28 mouse cellular contexts compared by ENCODE assay signal in genomic region chr19:38400851-38401250, GRCm38 (mm10). TPM values are rescaled to one million over a fixed set of nuclear protein-coding genes. Genes with fewer than 3 reads are reported as not detected.
DNase-seq lines count a peak whose midpoint lies in the region; ATAC-seq lines count a peak whose summit lies in the region.
"Had no signal": no experiment of that assay in that cellular context is flagged by ENCODE, and none has a peak within 500 bp of the region (broad histone marks: within the 10 kb centered on the region; RNA-seq: fewer than 3 reads in every experiment).

No protein-coding gene starts in this region.

- H3K4me3 ChIP-seq in liver, embryonic 11.5 days (ENCODE audit: low read depth, low read length): no peak overlapping the region
- no peak overlapping the region for H3K4me3 ChIP-seq in liver, embryonic 12.5 days
- H3K4me3 ChIP-seq in hindbrain, embryonic 13.5 days: no peak overlapping the region
- H3K4me3 ChIP-seq: embryonic facial prominence, embryonic 10.5 days; forebrain, embryonic 12.5 days; heart, adult 2 months; kidney, embryonic 15.5 days; left cerebral cortex, adult 2 months; limb, embryonic 15.5 days; neural tube, embryonic 12.5 days had no signal

- DNase-seq in liver: peak; percentile 29
- no peak for DNase-seq in liver, embryonic 11.5 days (ENCODE audit: low spot score)
- DNase-seq in c-Kit-positive CD71-positive TER-119-positive erythroid progenitor cells, embryonic 14.5 days (ENCODE audit: low spot score): peak; percentile 39
- no peak for DNase-seq in layer of hippocampus, postnatal 25 days (ENCODE audit: extremely low spot score in 1 of 2, low spot score in 1 of 2)
- DNase-seq: adrenal gland, adult 2 months; cerebellum, adult 11-12 months; cerebellum, postnatal 10 days; gastrocnemius, postnatal 25 days; heart, adult 2 months; heart, postnatal 36 days; kidney, postnatal 36 days; midbrain, embryonic 14.5 days; right cerebral cortex, postnatal 14 days; spleen, adult 18-20 months had no signal

- H3K9me3 ChIP-seq in liver, embryonic 11.5 days (ENCODE audit: control insufficient read depth, low read length): no peaks in the 10 kb centered on the region
- H3K9me3 ChIP-seq in liver, embryonic 12.5 days (replicated peaks): no peaks in the 10 kb centered on the region
- H3K9me3 ChIP-seq in hindbrain, embryonic 13.5 days: no peaks in the 10 kb centered on the region
- H3K9me3 ChIP-seq: embryonic facial prominence, embryonic 10.5 days; forebrain, embryonic 12.5 days; G1E; kidney, embryonic 15.5 days; limb, embryonic 15.5 days; neural tube, embryonic 12.5 days had no signal

- peaks cover 4% of the 10 kb centered on the region; the same call in 1 of the 2 replicates for H3K4me1 ChIP-seq in liver, embryonic 11.5 days (replicated peaks; ENCODE audit: control insufficient read depth, insufficient read depth, low read length)
- H3K4me1 ChIP-seq in liver, embryonic 12.5 days: peaks cover 40% of the 10 kb centered on the region
- peaks cover 6% of the 10 kb centered on the region; the same call in 1 of the 2 replicates for H3K4me1 ChIP-seq in hindbrain, embryonic 13.5 days (replicated peaks)
- H3K4me1 ChIP-seq: neural tube, embryonic 12.5 days had no signal

- ATAC-seq in liver, embryonic 11.5 days (replicated peaks; ENCODE audit: low FRiP score): no peak; the same call in 1 of the 2 replicates
- ATAC-seq in liver, embryonic 12.5 days: peak; percentile 66
- peak; percentile 67 for ATAC-seq in megakaryocyte-erythroid progenitor cell, adult 5-6 weeks (replicated peaks; ENCODE audit: low FRiP score, low TSS enrichment, poor library complexity, severe bottlenecking)
- no peak for ATAC-seq in hindbrain, embryonic 13.5 days (ENCODE audit: low FRiP score)
- ATAC-seq: lung, postnatal 0 days; Patski had no signal

- H3K27me3 ChIP-seq in liver, embryonic 11.5 days (replicated peaks; ENCODE audit: control insufficient read depth, insufficient read depth, low read length): no peaks in the 10 kb centered on the region
- H3K27me3 ChIP-seq in liver, embryonic 12.5 days (replicated peaks): no peaks in the 10 kb centered on the region
- H3K27me3 ChIP-seq in hindbrain, embryonic 13.5 days: no peaks in the 10 kb centered on the region
- H3K27me3 ChIP-seq: CH12.LX; forebrain, embryonic 12.5 days; kidney, embryonic 15.5 days; limb, embryonic 15.5 days; neural tube, embryonic 12.5 days; Patski had no signal

- H3K9ac ChIP-seq in liver, embryonic 11.5 days (ENCODE audit: low read depth, low read length): no peak overlapping the region
- H3K9ac ChIP-seq in liver, embryonic 12.5 days: no peak overlapping the region
- no peak overlapping the region for H3K9ac ChIP-seq in hindbrain, embryonic 13.5 days
- H3K9ac ChIP-seq: forebrain, embryonic 12.5 days; hindbrain, embryonic 14.5 days; kidney, embryonic 15.5 days; limb, embryonic 15.5 days; neural tube, embryonic 12.5 days had no signal

- H3K27ac ChIP-seq in liver, embryonic 11.5 days (ENCODE audit: low read depth, low read length): no peak overlapping the region
- no peak overlapping the region for H3K27ac ChIP-seq in liver, embryonic 12.5 days
- H3K27ac ChIP-seq in hindbrain, embryonic 13.5 days: no peak overlapping the region
- H3K27ac ChIP-seq: embryonic facial prominence, embryonic 10.5 days; forebrain, embryonic 12.5 days; heart, adult 2 months; hindbrain, embryonic 14.5 days; kidney, embryonic 15.5 days; left cerebral cortex, adult 2 months; limb, embryonic 15.5 days; neural tube, embryonic 12.5 days had no signal

- peaks cover 3% of the 10 kb centered on the region; the same call in 1 of the 2 replicates for H3K36me3 ChIP-seq in liver, embryonic 11.5 days (ENCODE audit: control insufficient read depth, insufficient read depth, low read length)
- peaks cover 20% of the 10 kb centered on the region for H3K36me3 ChIP-seq in liver, embryonic 12.5 days
- peaks cover 3% of the 10 kb centered on the region; the same call in 1 of the 2 replicates for H3K36me3 ChIP-seq in hindbrain, embryonic 13.5 days
- H3K36me3 ChIP-seq: limb, embryonic 15.5 days; neural tube, embryonic 12.5 days had no signal

- H3K4me2 ChIP-seq in liver, embryonic 11.5 days: no peak overlapping the region
- H3K4me2 ChIP-seq in liver, embryonic 12.5 days: peak overlapping the region; percentile 27; the same call in 1 of the 2 replicates
- H3K4me2 ChIP-seq in hindbrain, embryonic 13.5 days: no peak overlapping the region
- H3K4me2 ChIP-seq: forebrain, embryonic 12.5 days; hindbrain, embryonic 14.5 days; kidney, embryonic 15.5 days; limb, embryonic 15.5 days; neural tube, embryonic 12.5 days had no signal

- 70% methylated on average over 2 of the region's 2 CpGs for WGBS in liver, embryonic 11.5 days
- WGBS in liver, embryonic 12.5 days (ENCODE audit: insufficient replicate concordance): 65% methylated on average over 2 of the region's 2 CpGs
- WGBS in hindbrain, embryonic 13.5 days: 93% methylated on average over 2 of the region's 2 CpGs

RNA-seq across cellular contexts. Expression of gene Slc35g1, which starts 5.1 kb away (rescaled TPM):
- 9.1 and 9.4 TPM in 2 replicates for polyA plus RNA-seq in liver, embryonic 11.5 days (2014; fragmentation: Nextera tagmentation; extraction: Ambion mirVana)
- 7.7 and 8.4 TPM in 2 replicates for polyA plus RNA-seq in liver, embryonic 12.5 days (2016; fragmentation: Nextera tagmentation; extraction: Ambion mirVana)
- total RNA-seq in megakaryocyte-erythroid progenitor cell, adult 5-6 weeks (2014; fragmentation: Nextera tagmentation): 15.9 and 20.1 TPM in 2 replicates
- total RNA-seq in megakaryocyte-erythroid progenitor cell, adult 5-6 weeks (2017): 23.1 and 28.8 TPM in 2 replicates
- total RNA-seq in layer of hippocampus, postnatal 25 days (2021): 1 to 10 TPM; 2.2 to 2.8 TPM
- 0.91 and 1.4 TPM in 2 replicates for polyA plus RNA-seq in hindbrain, embryonic 13.5 days (2015; fragmentation: Nextera tagmentation; extraction: Ambion mirVana)

Comparison
In these comparisons a context has a peak if more than half of its experiments do, and no peak if none do; other contexts are left out.
1. DNase-seq: peak in liver (single experiment) and c-Kit-positive CD71-positive TER-119-positive erythroid progenitor cells, embryonic 14.5 days (single experiment); none in liver, embryonic 11.5 days (single experiment) and layer of hippocampus, postnatal 25 days (0 of 2).
2. ATAC-seq: peak in liver, embryonic 12.5 days (single experiment) and megakaryocyte-erythroid progenitor cell, adult 5-6 weeks (single experiment); none in liver, embryonic 11.5 days (single experiment) and hindbrain, embryonic 13.5 days (single experiment).